Mouse (Mus musculus) embryonic facial prominence, embryonic 13.5 days (tissue): ENCODE results near the gene Ddx1. TPM values are rescaled to one million over a fixed set of nuclear protein-coding genes. Genes with fewer than 3 reads are reported as not detected.

Experiments used
- ATAC-seq: fragments of 200-750 bp; cut with Nextera tagmentation; 2 replicates; pipeline ENCODE4 v1.8.0; 2017; ENCODE audit warnings: low read depth; ENCODE audit not compliant: insufficient number of reproducible peaks, insufficient read depth, low FRiP score, low TSS enrichment
- H3K27ac ChIP-seq: fragments of 300-500 bp; sonication (generic); 2 replicates; pipeline ENCODE4 v1.5.1; 2015; ENCODE audit warnings: moderate library complexity, mild to moderate bottlenecking, inconsistent platforms
- H3K27me3 ChIP-seq: fragments of 300-500 bp; sonication (generic); 2 replicates; pipeline ENCODE4 v1.6.1; 2015; ENCODE audit warnings: mild to moderate bottlenecking, inconsistent platforms
- H3K36me3 ChIP-seq: fragments of 300-500 bp; sonication (generic); 2 replicates; pipeline ENCODE4 v1.6.1; 2015; ENCODE audit warnings: mild to moderate bottlenecking, inconsistent platforms
- H3K4me1 ChIP-seq: fragments of 300-500 bp; sonication (generic); 2 replicates; pipeline ENCODE4 v1.6.1; 2015; ENCODE audit warnings: inconsistent platforms
- H3K4me2 ChIP-seq: fragments of 300-500 bp; sonication (generic); 2 replicates; pipeline ENCODE4 v1.6.1; 2015; ENCODE audit warnings: moderate library complexity, mild to moderate bottlenecking, inconsistent platforms
- H3K4me3 ChIP-seq: fragments of 300-500 bp; sonication (generic); 2 replicates; pipeline ENCODE4 v1.5.1; 2015; ENCODE audit warnings: mild to moderate bottlenecking, inconsistent platforms
- H3K9ac ChIP-seq: fragments of 300-500 bp; sonication (generic); 2 replicates; pipeline ENCODE4 v1.6.1; 2015; ENCODE audit warnings: mild to moderate bottlenecking, inconsistent platforms
- H3K9me3 ChIP-seq: fragments of 300-500 bp; sonication (generic); 2 replicates; pipeline ENCODE4 v1.6.1; 2016; ENCODE audit warnings: inconsistent platforms
- WGBS: fragments of 180-500 bp; shearing (Covaris S2); methylation state at CpG from one replicate; pipeline ENCODE4 v1.1.7; 2015; ENCODE audit warnings: mixed read lengths; 5-methylcytosine and 5-hydroxymethylcytosine counted together
- polyA plus RNA-seq: library from polyadenylated mRNA; unstranded; fragments of >200 nt; fragmentation: Nextera tagmentation; extraction: Ambion mirVana; gene quantifications from 2 replicates; pipeline ENCODE4 v1.2.1, GENCODE M21; 2015

Ddx1 gene
- polyA plus RNA-seq, 1 experiment from 2014 or later = 128 TPM

- H3K9ac ChIP-seq = no peak overlapping the region
- no peaks in the 10 kb centered on the region for H3K27me3 ChIP-seq
- H3K4me3 ChIP-seq = no peak overlapping the region
- no peak overlapping the region for H3K27ac ChIP-seq
- WGBS = 86% methylated on average over 3 of the region's 3 CpGs
- peaks cover 39% of the 10 kb centered on the region for H3K36me3 ChIP-seq
- H3K9me3 ChIP-seq = no peaks in the 10 kb centered on the region
- H3K4me1 ChIP-seq = peaks cover 6% of the 10 kb centered on the region; the same call in 1 of the 2 replicates
- no peak for ATAC-seq
- no peak overlapping the region for H3K4me2 ChIP-seq
These were observed 31.4 kb downstream of the Ddx1 start for GRCm38 (mm10) chr12:13217568-13217967.

GRCm38 (mm10) chr12:13216501-13217103 is 32.4 kb downstream of the Ddx1 start:
- H3K27me3 ChIP-seq = no peaks in the 10 kb centered on the region
- H3K9ac ChIP-seq = no peak overlapping the region
- H3K36me3 ChIP-seq = peaks cover 39% of the 10 kb centered on the region
- no peak overlapping the region for H3K4me3 ChIP-seq
- WGBS = 68% methylated on average over 5 of the region's 5 CpGs
- peaks cover 11% of the 10 kb centered on the region for H3K4me1 ChIP-seq
- ATAC-seq = no peak
- no peak overlapping the region for H3K27ac ChIP-seq
- no peak overlapping the region for H3K4me2 ChIP-seq
- H3K9me3 ChIP-seq = no peaks in the 10 kb centered on the region

DNA sequence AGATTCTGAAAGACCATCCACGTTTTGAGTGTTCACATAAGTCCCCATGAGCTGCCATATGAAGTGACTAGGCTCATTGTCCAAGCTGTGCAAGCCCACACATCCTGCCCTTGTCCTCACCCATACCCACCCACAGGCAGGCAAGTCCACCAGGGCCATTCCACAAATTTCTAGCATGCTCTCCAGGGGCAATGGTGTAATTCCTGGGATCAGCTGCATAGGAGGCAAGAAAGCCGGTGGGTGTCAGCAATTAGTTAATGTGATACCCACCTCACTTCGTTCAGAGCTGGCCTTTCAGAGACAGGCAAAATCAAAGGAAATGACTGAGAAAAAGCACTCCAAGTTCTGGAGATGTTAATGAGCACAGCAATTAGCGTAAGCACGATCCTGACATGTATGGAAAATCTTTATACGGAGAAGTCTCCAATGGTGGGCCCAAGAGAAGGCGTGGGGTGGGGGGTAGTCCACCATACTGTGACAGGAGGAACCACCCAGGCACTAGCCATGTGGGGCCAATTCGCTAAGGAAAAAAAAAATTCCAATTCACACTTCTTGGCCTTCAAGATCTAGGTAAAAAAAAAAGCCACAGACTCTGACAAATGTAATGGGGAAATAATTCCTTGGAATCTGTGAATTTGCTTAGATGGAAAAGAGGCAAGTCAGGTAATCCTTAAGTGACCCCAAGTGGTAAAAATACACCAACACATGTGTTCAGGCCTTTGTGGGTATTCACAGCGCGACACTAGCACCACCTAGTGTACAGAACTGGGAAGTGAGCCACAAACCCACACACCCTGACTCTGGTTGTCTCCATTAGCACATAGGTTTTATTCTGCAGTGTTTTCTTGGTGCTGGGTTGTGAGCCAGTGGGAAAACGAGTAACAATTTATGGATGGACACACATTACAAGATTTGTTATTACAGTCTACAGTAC is 34.4 kb downstream of the Ddx1 start:
- Histone ChIP-seq H3K4me3 (no peak overlapping the region), H3K36me3 (peaks cover 28% of the 10 kb centered on the region), H3K27me3 (no peaks in the 10 kb centered on the region), H3K9me3 (no peaks in the 10 kb centered on the region), H3K27ac (no peak overlapping the region), H3K4me1 (peaks cover 17% of the 10 kb centered on the region), H3K4me2 (no peak overlapping the region), H3K9ac (no peak overlapping the region)
- peak; percentile 76 for ATAC-seq
- WGBS = 17% methylated on average over 11 of the region's 11 CpGs

DNA sequence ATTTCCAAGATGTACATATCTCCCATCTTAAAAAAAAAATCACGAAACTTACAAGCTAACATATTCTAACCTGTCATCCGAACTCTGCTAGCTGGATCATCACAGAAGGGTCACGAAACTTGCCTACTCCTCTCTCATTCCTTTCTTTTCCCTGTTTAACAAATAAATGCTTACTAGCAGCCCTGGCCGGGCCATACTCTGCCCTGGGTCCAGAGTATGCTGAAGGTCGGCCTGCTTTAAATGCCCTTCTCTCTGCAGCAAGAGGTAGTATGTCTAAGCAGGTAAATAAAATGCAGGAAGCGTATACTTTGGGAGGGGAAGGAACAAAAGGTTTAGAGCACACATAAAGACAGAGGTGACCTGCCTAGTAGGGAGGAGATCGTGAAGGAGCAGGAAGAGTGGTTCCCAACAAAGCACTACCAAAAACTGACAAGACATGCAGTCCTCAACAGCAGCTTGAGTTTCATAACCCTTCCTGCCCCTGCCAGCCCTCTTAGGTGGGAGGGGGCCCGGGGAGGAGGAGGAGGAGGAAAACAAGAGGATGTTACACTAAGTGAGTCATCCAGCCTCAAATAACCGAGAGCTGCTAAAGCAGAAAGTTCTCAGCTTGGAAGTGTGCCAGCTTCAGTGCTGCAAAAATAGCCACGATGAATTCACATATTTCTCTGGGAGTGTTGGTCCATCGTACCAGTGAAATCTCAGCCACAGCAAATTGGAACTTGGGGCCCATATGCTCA is 37.1 kb downstream of the Ddx1 start:
- Histone ChIP-seq H3K36me3 (0 out of 2 replicates have a peak, but pooled peaks cover under 1% of the 10 kb centered on the region), H3K27me3 (0 out of 2 replicates have a peak, but pooled peaks cover 4% of the 10 kb centered on the region), H3K4me1 (peaks cover 26% of the 10 kb centered on the region), H3K9ac (no peak overlapping the region), H3K9me3 (no peaks in the 10 kb centered on the region), H3K27ac (peak overlapping the region; percentile 18; the same call in 1 of the 2 replicates), H3K4me3 (no peak overlapping the region), H3K4me2 (no peak overlapping the region)
- ATAC-seq = no peak
- 57% methylated on average over 11 of the region's 11 CpGs for WGBS

GRCm38 (mm10) chr12:13209692-13210377 is 39.2 kb downstream of the Ddx1 start:
- 42% methylated on average over 13 of the region's 13 CpGs for WGBS
- no peak overlapping the region for H3K9ac ChIP-seq
- 0 out of 2 replicates have a peak, but pooled peaks cover 4% of the 10 kb centered on the region for H3K27me3 ChIP-seq
- H3K4me3 ChIP-seq = no peak overlapping the region
- H3K9me3 ChIP-seq = no peaks in the 10 kb centered on the region
- ATAC-seq = no peak
- no peaks in the 10 kb centered on the region for H3K36me3 ChIP-seq
- H3K27ac ChIP-seq = no peak overlapping the region
- H3K4me1 ChIP-seq = peaks cover 26% of the 10 kb centered on the region
- H3K4me2 ChIP-seq = no peak overlapping the region

DNA sequence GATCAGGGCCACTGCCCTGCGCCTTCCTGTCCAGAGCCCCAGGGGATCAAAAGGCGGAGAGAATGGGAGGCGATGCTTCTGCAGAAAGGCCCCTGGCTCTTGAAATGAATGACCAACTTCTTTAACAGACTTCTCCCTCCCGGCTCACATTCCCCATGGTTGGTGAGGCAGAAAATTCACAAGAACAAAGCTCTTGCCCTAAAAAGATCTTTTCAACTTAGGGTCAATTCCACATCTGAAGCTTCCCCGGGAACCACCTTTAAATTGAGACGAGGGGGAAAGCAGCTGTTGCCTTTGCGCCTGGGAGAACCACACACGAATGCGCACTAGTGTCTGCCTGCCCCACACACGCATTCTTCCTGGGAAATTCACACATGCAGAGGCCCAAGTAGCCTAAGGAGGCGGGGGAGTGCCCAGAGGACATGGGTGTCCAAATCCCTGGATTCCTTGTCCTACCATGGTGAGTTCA is 40.0 kb downstream of the Ddx1 start:
- ATAC-seq = no peak
- no peak overlapping the region for H3K27ac ChIP-seq
- 30% methylated on average over 11 of the region's 11 CpGs for WGBS
- no peak overlapping the region for H3K9ac ChIP-seq
- 0 out of 2 replicates have a peak, but pooled peaks cover 4% of the 10 kb centered on the region for H3K27me3 ChIP-seq
- peaks cover 20% of the 10 kb centered on the region for H3K4me1 ChIP-seq
- H3K9me3 ChIP-seq = no peaks in the 10 kb centered on the region
- H3K4me3 ChIP-seq = no peak overlapping the region
- no peak overlapping the region for H3K4me2 ChIP-seq
- no peaks in the 10 kb centered on the region for H3K36me3 ChIP-seq

DNA sequence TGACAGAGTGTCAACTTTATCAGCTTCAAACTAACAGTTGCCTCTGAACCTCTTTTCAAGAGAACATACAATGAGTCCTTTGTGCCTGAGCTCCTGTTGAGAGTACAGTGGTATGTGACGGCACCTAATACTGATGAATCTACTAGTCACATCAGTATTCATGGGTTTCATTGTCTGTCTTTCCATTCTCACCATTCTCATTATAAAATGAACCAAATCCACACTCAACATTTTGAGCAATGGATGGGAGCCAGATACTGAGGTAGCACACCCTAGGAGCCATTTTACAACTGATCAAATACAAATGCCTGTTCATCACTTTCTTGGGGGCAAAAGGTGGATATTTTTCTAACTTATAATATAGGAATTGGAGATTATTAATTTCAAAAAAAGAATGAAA is 40.5 kb downstream of the Ddx1 start:
- 74% methylated on average over 1 of the region's 1 CpGs for WGBS
- Histone ChIP-seq H3K4me3 (no peak overlapping the region), H3K27ac (no peak overlapping the region), H3K36me3 (no peaks in the 10 kb centered on the region), H3K4me2 (no peak overlapping the region), H3K9me3 (no peaks in the 10 kb centered on the region), H3K27me3 (0 out of 2 replicates have a peak, but pooled peaks cover 4% of the 10 kb centered on the region), H3K9ac (no peak overlapping the region), H3K4me1 (peaks cover 20% of the 10 kb centered on the region)
- no peak for ATAC-seq

GRCm38 (mm10) chr12:13207099-13207498 is 41.9 kb downstream of the Ddx1 start:
- H3K4me1 ChIP-seq = peaks cover 19% of the 10 kb centered on the region
- no peak overlapping the region for H3K9ac ChIP-seq
- 0 out of 2 replicates have a peak, but pooled peaks cover 4% of the 10 kb centered on the region for H3K27me3 ChIP-seq
- 69% methylated on average over 8 of the region's 8 CpGs for WGBS
- ATAC-seq = no peak
- H3K9me3 ChIP-seq = no peaks in the 10 kb centered on the region
- H3K27ac ChIP-seq = no peak overlapping the region
- no peak overlapping the region for H3K4me2 ChIP-seq
- no peaks in the 10 kb centered on the region for H3K36me3 ChIP-seq
- H3K4me3 ChIP-seq = no peak overlapping the region

DNA sequence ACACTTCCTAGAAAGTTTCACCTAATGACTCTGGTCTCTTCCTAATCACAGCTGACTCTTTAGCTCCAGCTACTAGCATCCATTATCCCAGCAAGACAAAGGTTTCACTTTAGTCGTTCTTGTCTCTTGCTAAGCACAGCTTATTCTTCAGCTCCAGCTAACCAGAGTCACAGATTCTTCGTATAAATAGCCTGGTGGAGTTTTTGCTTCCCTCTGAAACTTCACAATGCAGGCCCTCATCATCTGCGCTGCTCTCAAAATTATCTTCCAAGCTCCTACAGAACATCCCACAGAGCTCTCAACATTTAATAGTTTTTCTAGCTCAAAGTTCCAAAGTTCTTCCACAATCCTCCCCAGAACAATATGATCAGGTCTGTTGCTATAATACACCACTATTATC is 43.3 kb downstream of the Ddx1 start:
- 86% methylated on average over 3 of the region's 3 CpGs for WGBS
- Histone ChIP-seq H3K27me3 (0 out of 2 replicates have a peak, but pooled peaks cover 4% of the 10 kb centered on the region), H3K9ac (no peak overlapping the region), H3K4me2 (no peak overlapping the region), H3K9me3 (no peaks in the 10 kb centered on the region), H3K4me3 (no peak overlapping the region), H3K4me1 (peaks cover 15% of the 10 kb centered on the region), H3K27ac (no peak overlapping the region), H3K36me3 (no peaks in the 10 kb centered on the region)
- ATAC-seq = no peak

- H3K9ac ChIP-seq = no peak overlapping the region
- H3K36me3 ChIP-seq = no peaks in the 10 kb centered on the region
- no peaks in the 10 kb centered on the region for H3K9me3 ChIP-seq
- no peak for ATAC-seq
- no peaks in the 10 kb centered on the region for H3K4me1 ChIP-seq
- no peak overlapping the region for H3K4me2 ChIP-seq
- H3K4me3 ChIP-seq = no peak overlapping the region
- no peak overlapping the region for H3K27ac ChIP-seq
- no peaks in the 10 kb centered on the region for H3K27me3 ChIP-seq
These were observed 46.7 kb downstream of the Ddx1 start for GRCm38 (mm10) chr12:13202322-13202721.

- Histone ChIP-seq H3K9me3 (no peaks in the 10 kb centered on the region), H3K36me3 (no peaks in the 10 kb centered on the region), H3K27ac (no peak overlapping the region), H3K9ac (no peak overlapping the region), H3K4me2 (no peak overlapping the region), H3K4me1 (no peaks in the 10 kb centered on the region), H3K4me3 (no peak overlapping the region), H3K27me3 (no peaks in the 10 kb centered on the region)
- no peak for ATAC-seq
- WGBS = 89% methylated on average over 6 of the region's 6 CpGs
These were observed 48.4 kb downstream of the Ddx1 start for GRCm38 (mm10) chr12:13200576-13200975.
